Mouse (Mus musculus): ENCODE measurements at regions not wholly inside any gene's neighbourhood (a gene's known extent, or its start where the extent isn't known, plus 50 kb on each side); places are given as distances from the start of the nearest gene placed in this dataset.

DNA sequence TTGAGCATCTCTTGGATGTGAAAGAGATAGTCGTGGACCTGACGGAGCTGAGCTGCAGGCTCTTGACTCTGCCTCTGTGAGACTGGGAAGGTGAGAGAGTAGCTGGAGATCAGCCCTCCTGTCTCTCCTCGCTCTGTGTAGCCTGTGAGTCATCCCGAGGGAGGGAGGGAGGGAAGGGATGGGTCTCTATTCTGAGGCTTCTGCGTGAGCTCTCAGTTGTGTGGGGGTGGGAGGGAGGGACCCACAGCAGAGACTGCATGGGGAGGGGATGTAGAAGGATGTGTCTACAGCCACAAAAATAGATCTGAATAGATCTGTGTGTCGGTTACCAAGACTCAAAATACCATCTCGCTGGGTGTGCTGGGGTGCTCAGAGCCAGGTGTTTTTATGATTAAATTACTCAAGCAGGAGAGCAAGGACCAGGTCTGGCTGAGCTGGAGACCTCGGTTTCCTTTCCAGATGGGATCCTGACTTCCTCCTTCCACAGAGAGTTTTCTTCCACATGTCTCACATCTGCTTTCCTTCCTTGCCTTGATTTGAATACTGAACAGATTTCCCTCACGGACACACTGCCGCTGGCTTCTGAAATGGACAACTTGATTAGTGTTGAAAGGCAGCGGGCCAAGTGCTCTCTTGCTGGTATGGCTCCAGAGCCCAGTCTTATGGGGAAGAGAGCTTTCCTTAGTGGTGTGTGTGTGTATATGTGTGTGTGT, 71.4 kb upstream of the 1700024P04Rik start:
- TF ChIP-seq CTCF (conservative IDR thresholded peaks at IDR 0.05; ENCODE audit: insufficient read depth, insufficient read length, low read depth, low read length) (no peak), POLR2A (IDR thresholded peaks at IDR 0.05; ENCODE audit: low read depth, low read length) (no peak)

Measured in kidney, adult 2 months (tissue).